Comparison of ENCODE assay signal across 9 mouse cellular contexts in genomic region chr13:92425758-92426264, GRCm38 (mm10). TPM values are rescaled to one million over a fixed set of nuclear protein-coding genes. Genes with fewer than 3 reads are reported as not detected.
DNase-seq lines count a peak whose midpoint lies in the region; ATAC-seq and TF ChIP-seq lines count a peak whose summit lies in the region.
"Had no signal": no experiment of that assay in that cellular context is flagged by ENCODE, and none has a peak within 500 bp of the region (broad histone marks: within the 10 kb centered on the region; RNA-seq: fewer than 3 reads in every experiment).

Ankrd34b (plus strand) TSS chr13:92425896.

- peaks cover 64% of the 10 kb centered on the region for H3K27me3 ChIP-seq in embryonic facial prominence, embryonic 15.5 days
- peaks cover 64% of the 10 kb centered on the region for H3K27me3 ChIP-seq in hindbrain, embryonic 12.5 days
- H3K27me3 ChIP-seq in lung, embryonic 14.5 days (ENCODE audit: insufficient read depth, low read length), result peaks cover 49% of the 10 kb centered on the region

- DNase-seq in ES-CJ7 (ENCODE audit: low read depth, low spot score), result peak; percentile 75
- DNase-seq in layer of hippocampus, postnatal 10 days (ENCODE audit: low spot score in 2 of 2), result peak; percentile 30 to 50
- peak; percentile 70 for DNase-seq in lung, embryonic 14.5 days
- DNase-seq in retina, embryonic 14.5 days (ENCODE audit: low spot score), result peak; percentile 78

- H3K9me3 ChIP-seq in embryonic facial prominence, embryonic 15.5 days (replicated peaks), result no peaks in the 10 kb centered on the region
- no peaks in the 10 kb centered on the region for H3K9me3 ChIP-seq in hindbrain, embryonic 12.5 days (replicated peaks)
- no peaks in the 10 kb centered on the region for H3K9me3 ChIP-seq in lung, embryonic 14.5 days (ENCODE audit: low read depth, low read length)

- ATAC-seq in embryonic facial prominence, embryonic 15.5 days (ENCODE audit: insufficient number of reproducible peaks, low FRiP score, low TSS enrichment, low read depth), result no peak
- peak; percentile 91 for ATAC-seq in hindbrain, embryonic 12.5 days (ENCODE audit: low FRiP score)
- ATAC-seq in lung, embryonic 14.5 days (ENCODE audit: insufficient read depth), result peak; percentile 71
- ATAC-seq in monocyte, adult 5-6 weeks (replicated peaks; ENCODE audit: insufficient number of reproducible peaks, low FRiP score, low TSS enrichment, poor library complexity, severe bottlenecking), result no peak

- H3K4me3 ChIP-seq in bone marrow, adult 2 months (replicated peaks; ENCODE audit: control insufficient read depth, low read depth, low read length), result no peak within 1 kb of the TSS
- H3K4me3 ChIP-seq in embryonic facial prominence, embryonic 15.5 days (replicated peaks), result peak within 1 kb of the TSS; percentile 53
- H3K4me3 ChIP-seq in hindbrain, embryonic 12.5 days, result peak within 1 kb of the TSS; percentile 69
- peak within 1 kb of the TSS; percentile 54 for H3K4me3 ChIP-seq in lung, embryonic 14.5 days (ENCODE audit: low read depth, low read length)
- H3K4me3 ChIP-seq: erythroblast, embryonic 14.5 days had no signal

- H3K4me1 ChIP-seq in bone marrow, adult 2 months (ENCODE audit: control insufficient read depth, insufficient read depth, low read length), result no peaks in the 10 kb centered on the region
- peaks cover 16% of the 10 kb centered on the region for H3K4me1 ChIP-seq in embryonic facial prominence, embryonic 15.5 days
- H3K4me1 ChIP-seq in hindbrain, embryonic 12.5 days, result peaks cover 13% of the 10 kb centered on the region
- peaks cover 13% of the 10 kb centered on the region for H3K4me1 ChIP-seq in lung, embryonic 14.5 days (ENCODE audit: insufficient read depth)

- H3K9ac ChIP-seq in embryonic facial prominence, embryonic 15.5 days, result peak within 1 kb of the TSS; percentile 15; the same call in 1 of the 2 replicates
- H3K9ac ChIP-seq in hindbrain, embryonic 12.5 days, result peak within 1 kb of the TSS; percentile 64
- peak within 1 kb of the TSS; percentile 38 for H3K9ac ChIP-seq in lung, embryonic 14.5 days

- WGBS in bone marrow, adult 2 months, result 2% methylated on average over 54 of the region's 54 CpGs
- under 1% methylated on average over 54 of the region's 54 CpGs for WGBS in embryonic facial prominence, embryonic 15.5 days
- under 1% methylated on average over 50 of the region's 54 CpGs for WGBS in hindbrain, embryonic 12.5 days
- 1% methylated on average over 49 of the region's 54 CpGs for WGBS in lung, embryonic 14.5 days

- H3K36me3 ChIP-seq in embryonic facial prominence, embryonic 15.5 days, result no peaks in the 10 kb centered on the region
- H3K36me3 ChIP-seq in hindbrain, embryonic 12.5 days, result no peaks in the 10 kb centered on the region
- no peaks in the 10 kb centered on the region for H3K36me3 ChIP-seq in lung, embryonic 14.5 days (ENCODE audit: insufficient read depth)

- H3K27ac ChIP-seq in bone marrow, adult 2 months (ENCODE audit: control insufficient read depth, insufficient read depth, low read depth, low read length, poor library complexity), result no peak within 1 kb of the TSS
- no peak within 1 kb of the TSS for H3K27ac ChIP-seq in embryonic facial prominence, embryonic 15.5 days (replicated peaks)
- no peak within 1 kb of the TSS for H3K27ac ChIP-seq in hindbrain, embryonic 12.5 days
- no peak within 1 kb of the TSS for H3K27ac ChIP-seq in lung, embryonic 14.5 days (ENCODE audit: low read depth)

- H3K4me2 ChIP-seq in embryonic facial prominence, embryonic 15.5 days (replicated peaks), result peak within 1 kb of the TSS; percentile 94
- H3K4me2 ChIP-seq in hindbrain, embryonic 12.5 days (replicated peaks), result peak within 1 kb of the TSS; percentile 92
- H3K4me2 ChIP-seq in lung, embryonic 14.5 days, result peak within 1 kb of the TSS; percentile 98

- 0 out of 2 replicates have a peak, but pooled peaks have one; percentile 11 for TF ChIP-seq POLR2A in bone marrow, adult 2 months (IDR thresholded peaks at IDR 0.05; ENCODE audit: borderline replicate concordance, control insufficient read depth, low read depth, low read length)

- TF ChIP-seq CTCF in bone marrow, adult 2 months (IDR thresholded peaks at IDR 0.05; ENCODE audit: control insufficient read depth, insufficient read depth, low read length), result no peak
- no peak for TF ChIP-seq CTCF in lung, embryonic 14.5 days (IDR thresholded peaks at IDR 0.05; ENCODE audit: low read depth)

RNA-seq across cellular contexts. Expression of gene Ankrd34b, which starts in this region (rescaled TPM):
- polyA plus RNA-seq in bone marrow, adult 2 months (2011; ENCODE audit: insufficient read depth, insufficient read length, low replicate concordance, missing spikeins), result 0.77 TPM in 1 of 2 replicates, not detected in the other
- polyA plus RNA-seq in embryonic facial prominence, embryonic 15.5 days (2015; fragmentation: Nextera tagmentation; extraction: Ambion mirVana), result 0.07 and 0.09 TPM in 2 replicates
- 0.28 and 0.51 TPM in 2 replicates for polyA plus RNA-seq in hindbrain, embryonic 12.5 days (2016; fragmentation: Nextera tagmentation; extraction: Ambion mirVana)
- 10 to 100 TPM; 11.2 to 13.3 TPM for total RNA-seq in layer of hippocampus, postnatal 10 days (2021)
- 0.34 and 0.57 TPM in 2 replicates for polyA plus RNA-seq in lung, embryonic 14.5 days (2014; fragmentation: Nextera tagmentation; extraction: Ambion mirVana)
- not detected in 3 replicates for total RNA-seq in monocyte, adult 5-6 weeks (2017)
- polyA plus RNA-seq: erythroblast, embryonic 14.5 days had no signal

Comparison
In these comparisons a context has a peak if more than half of its experiments do, and no peak if none do; other contexts are left out.
1. RNA of gene Ankrd34b (total RNA-seq): 11.2 to 13.3 TPM in layer of hippocampus, postnatal 10 days; not detected in monocyte, adult 5-6 weeks; every median in the first group is over 10 times any median in the second.
2. Peak in ATAC-seq, H3K4me3 ChIP-seq, H3K9ac ChIP-seq and H3K4me2 ChIP-seq in hindbrain, embryonic 12.5 days; RNA of the gene not detected or under 1 TPM.
3. Peak in DNase-seq, ATAC-seq, H3K4me3 ChIP-seq, H3K9ac ChIP-seq and H3K4me2 ChIP-seq in lung, embryonic 14.5 days; RNA of the gene not detected or under 1 TPM.
4. Peak in every context shown above with its lines, with median percentiles within 50 percentile points of each other: DNase-seq, H3K4me2 ChIP-seq and H3K9ac ChIP-seq.